Mouse (Mus musculus) midbrain, embryonic 10.5 days (tissue): ENCODE data around the gene Wnt5b. TPM values are rescaled to one million over a fixed set of nuclear protein-coding genes. Genes with fewer than 3 reads are reported as not detected.
A peak's percentile ranks its signal among the peaks of the same experiment; 100 is the strongest.

Experiments used
- DNase-seq: peaks from one replicate; pipeline ENCODE4 v3.0.0-alpha.2; 2017; ENCODE audit warnings: low spot score
- H3K27ac ChIP-seq: fragments of 300-500 bp; sonication (generic); replicated peaks from 2 replicates; pipeline ENCODE4 v1.5.1; 2016; ENCODE audit warnings: mild to moderate bottlenecking
- H3K27me3 ChIP-seq: fragments of 300-500 bp; sonication (generic); 2 replicates; pipeline ENCODE4 v1.6.1; 2016; ENCODE audit warnings: low read depth, mild to moderate bottlenecking; ENCODE audit not compliant: poor library complexity, severe bottlenecking
- H3K36me3 ChIP-seq: fragments of 300-500 bp; sonication (generic); 2 replicates; pipeline ENCODE4 v1.6.1; 2016; ENCODE audit warnings: mild to moderate bottlenecking, moderate library complexity
- H3K4me1 ChIP-seq: fragments of 300-500 bp; sonication (generic); 2 replicates; pipeline ENCODE4 v1.6.1; 2016
- H3K4me3 ChIP-seq: fragments of 300-500 bp; sonication (generic); 2 replicates; pipeline ENCODE4 v1.5.1; 2016; ENCODE audit warnings: mild to moderate bottlenecking, moderate library complexity
- H3K9me3 ChIP-seq: fragments of 300-500 bp; sonication (generic); replicated peaks from 2 replicates; pipeline ENCODE4 v1.6.1; 2016; ENCODE audit warnings: mild to moderate bottlenecking
- WGBS: fragments of 180-500 bp; shearing (Covaris S2); methylation state at CpG from one replicate; pipeline ENCODE4 v1.1.7; 2016; 5-methylcytosine and 5-hydroxymethylcytosine counted together
- polyA plus RNA-seq: library from polyadenylated mRNA; unstranded; fragments of >200 nt; fragmentation: Nextera tagmentation; extraction: Ambion mirVana; gene quantifications from 2 replicates; pipeline ENCODE4 v1.2.1, GENCODE M21; 2016

The Wnt5b gene
- polyA plus RNA-seq, result 15.3 and 19.0 TPM in 2 replicates

- under 1% methylated on average over 100 of the region's 120 CpGs for WGBS
- DNase-seq, result peak; percentile 59
- Histone ChIP-seq H3K4me1 (peaks cover 54% of the 10 kb centered on the region), H3K27ac (peak within 1 kb of the TSS; percentile 93), H3K27me3 (peaks cover 66% of the 10 kb centered on the region), H3K36me3 (no peaks in the 10 kb centered on the region; the same call in 1 of the 2 replicates), H3K4me3 (peak within 1 kb of the TSS; percentile 85), H3K9me3 (no peaks in the 10 kb centered on the region)
Observed at GRCm38 (mm10) chr6:119543803-119544517, at the start of gene Wnt5b. Wnt5b (minus strand) TSS chr6:119544347.

- no peak overlapping the region for H3K27ac ChIP-seq
- H3K4me3 ChIP-seq, result no peak overlapping the region
- H3K36me3 ChIP-seq, result 0 out of 2 replicates have a peak, but pooled peaks cover 5% of the 10 kb centered on the region
- H3K9me3 ChIP-seq, result no peaks in the 10 kb centered on the region
- DNase-seq, result no peak
- H3K4me1 ChIP-seq, result peaks cover 20% of the 10 kb centered on the region
- no peaks in the 10 kb centered on the region for H3K27me3 ChIP-seq
- WGBS, result 83% methylated on average over 2 of the region's 2 CpGs
Observed at GRCm38 (mm10) chr6:119590872-119591271, 46.7 kb upstream of the Wnt5b start.

- no peaks in the 10 kb centered on the region for H3K36me3 ChIP-seq
- peaks cover 40% of the 10 kb centered on the region for H3K4me1 ChIP-seq
- WGBS, result 91% methylated on average over 2 of the region's 2 CpGs
- no peak overlapping the region for H3K4me3 ChIP-seq
- H3K27me3 ChIP-seq, result no peaks in the 10 kb centered on the region
- no peaks in the 10 kb centered on the region for H3K9me3 ChIP-seq
- DNase-seq, result no peak
- H3K27ac ChIP-seq, result no peak overlapping the region
Observed at GRCm38 (mm10) chr6:119587897-119588296, 43.8 kb upstream of the Wnt5b start.

- no peak for DNase-seq
- Histone ChIP-seq H3K9me3 (no peaks in the 10 kb centered on the region), H3K36me3 (no peaks in the 10 kb centered on the region), H3K4me3 (no peak overlapping the region), H3K27ac (peak overlapping the region; percentile 79; the same call in 1 of the 2 replicates), H3K27me3 (no peaks in the 10 kb centered on the region), H3K4me1 (peaks cover 40% of the 10 kb centered on the region)
Observed at GRCm38 (mm10) chr6:119587454-119587853, 43.3 kb upstream of the Wnt5b start.

- peak; percentile 63 for DNase-seq
Observed at GRCm38 (mm10) chr6:119585652-119586375, 41.7 kb upstream of the Wnt5b start.

GRCm38 (mm10) chr6:119584061-119584460 is 39.9 kb upstream of the Wnt5b start:
- no peak for DNase-seq
- H3K4me1 ChIP-seq, result peaks cover 37% of the 10 kb centered on the region
- no peaks in the 10 kb centered on the region for H3K27me3 ChIP-seq
- H3K36me3 ChIP-seq, result no peaks in the 10 kb centered on the region
- H3K9me3 ChIP-seq, result no peaks in the 10 kb centered on the region
- WGBS, result 90% methylated on average over 1 of the region's 1 CpGs
- no peak overlapping the region for H3K4me3 ChIP-seq
- H3K27ac ChIP-seq, result no peak overlapping the region

More at GRCm38 (mm10) chr6:119585652-119586375, 41.7 kb upstream of the Wnt5b start:
- 70% methylated on average over 5 of the region's 5 CpGs for WGBS
- H3K9me3 ChIP-seq, result no peaks in the 10 kb centered on the region
- H3K4me3 ChIP-seq, result 0 out of 2 replicates have a peak overlapping the region, but pooled peaks have one; percentile 9
- H3K27ac ChIP-seq, result peak overlapping the region; percentile 79
- H3K4me1 ChIP-seq, result peaks cover 38% of the 10 kb centered on the region
- no peaks in the 10 kb centered on the region for H3K27me3 ChIP-seq
- H3K36me3 ChIP-seq, result no peaks in the 10 kb centered on the region

- Histone ChIP-seq H3K27me3 (no peaks in the 10 kb centered on the region), H3K9me3 (no peaks in the 10 kb centered on the region), H3K27ac (no peak overlapping the region), H3K36me3 (no peaks in the 10 kb centered on the region), H3K4me3 (no peak overlapping the region), H3K4me1 (peaks cover 37% of the 10 kb centered on the region)
- no peak for DNase-seq
- WGBS, result 93% methylated on average over 5 of the region's 5 CpGs
Observed at GRCm38 (mm10) chr6:119583165-119583564, 39.0 kb upstream of the Wnt5b start.

- H3K4me3 ChIP-seq, result no peak overlapping the region
- H3K4me1 ChIP-seq, result no peaks in the 10 kb centered on the region
- H3K27ac ChIP-seq, result no peak overlapping the region
- peaks cover 47% of the 10 kb centered on the region for H3K36me3 ChIP-seq
- H3K9me3 ChIP-seq, result no peaks in the 10 kb centered on the region
- H3K27me3 ChIP-seq, result no peaks in the 10 kb centered on the region
- 98% methylated on average over 4 of the region's 4 CpGs for WGBS
- DNase-seq, result no peak
Observed at GRCm38 (mm10) chr6:119576706-119577105, 32.6 kb upstream of the Wnt5b start.

GRCm38 (mm10) chr6:119575331-119575730 is 31.2 kb upstream of the Wnt5b start:
- peaks cover 48% of the 10 kb centered on the region for H3K36me3 ChIP-seq
- WGBS, result 95% methylated on average over 12 of the region's 12 CpGs
- no peak overlapping the region for H3K4me3 ChIP-seq
- H3K27me3 ChIP-seq, result no peaks in the 10 kb centered on the region
- H3K9me3 ChIP-seq, result no peaks in the 10 kb centered on the region
- no peak for DNase-seq
- no peaks in the 10 kb centered on the region for H3K4me1 ChIP-seq
- H3K27ac ChIP-seq, result 0 out of 2 replicates have a peak overlapping the region, but pooled peaks have one; percentile 6

- no peak overlapping the region for H3K27ac ChIP-seq
- no peak for DNase-seq
- WGBS, result 85% methylated on average over 7 of the region's 7 CpGs
Observed at GRCm38 (mm10) chr6:119572296-119572695, 28.1 kb upstream of the Wnt5b start.

GRCm38 (mm10) chr6:119570797-119571196 is 26.6 kb upstream of the Wnt5b start:
- no peaks in the 10 kb centered on the region for H3K27me3 ChIP-seq
- no peak for DNase-seq
- H3K4me1 ChIP-seq, result peaks cover 9% of the 10 kb centered on the region
- H3K9me3 ChIP-seq, result no peaks in the 10 kb centered on the region
- peaks cover 43% of the 10 kb centered on the region for H3K36me3 ChIP-seq
- H3K4me3 ChIP-seq, result no peak overlapping the region
- no peak overlapping the region for H3K27ac ChIP-seq
- 87% methylated on average over 4 of the region's 4 CpGs for WGBS

More at GRCm38 (mm10) chr6:119572296-119572695, 28.1 kb upstream of the Wnt5b start:
- Histone ChIP-seq H3K36me3 (peaks cover 48% of the 10 kb centered on the region), H3K27me3 (no peaks in the 10 kb centered on the region), H3K9me3 (no peaks in the 10 kb centered on the region), H3K4me3 (no peak overlapping the region), H3K4me1 (peaks cover 4% of the 10 kb centered on the region)

- Histone ChIP-seq H3K27ac (no peak overlapping the region), H3K4me3 (no peak overlapping the region)
- 89% methylated on average over 2 of the region's 2 CpGs for WGBS
Observed at GRCm38 (mm10) chr6:119568339-119568738, 24.2 kb upstream of the Wnt5b start.

More at GRCm38 (mm10) chr6:119568339-119568738, 24.2 kb upstream of the Wnt5b start:
- no peak for DNase-seq
- no peaks in the 10 kb centered on the region for H3K27me3 ChIP-seq
- peaks cover 9% of the 10 kb centered on the region for H3K4me1 ChIP-seq
- no peaks in the 10 kb centered on the region for H3K9me3 ChIP-seq
- H3K36me3 ChIP-seq, result peaks cover 18% of the 10 kb centered on the region
